Mouse (Mus musculus) Patski (cell line): ENCODE results near the gene Dock1. TPM values are rescaled to one million over a fixed set of nuclear protein-coding genes. Genes with fewer than 3 reads are reported as not detected.

ENCODE experiments used
- ATAC-seq: fragments of 100-300 bp; one replicate; pipeline ENCODE4 v1.8.0; 2021
- CTCF ChIA-PET: fragments of 350-600 bp; sonication (Branson Sonifier 250); formaldehyde crosslinking; loops from one replicate; lab custom pipeline; 2022; ENCODE audit warnings: inconsistent platforms; lab: Charles Lee
- POLR2A ChIA-PET: fragments of 350-600 bp; sonication (Branson Sonifier 250); formaldehyde crosslinking; loops from one replicate; lab custom pipeline; 2022; ENCODE audit warnings: antibody characterized with exemption, inconsistent platforms; lab: Charles Lee
- DNase-seq: peaks from one replicate; pipeline ENCODE4 v3.0.0-alpha.2; 2011; ENCODE audit warnings: low read depth, low spot score
- H3K27me3 ChIP-seq: fragments of 371-371 bp; one replicate; pipeline ENCODE4 v1.5.1; 2021
- CTCF ChIP-seq: fragments of 100-300 bp; IDR thresholded peaks from one replicate; pipeline ENCODE4 v1.5.1; 2021
- in situ Hi-C: fragments of 300-500 bp; cut with MboI; formaldehyde crosslinking; loops from 3 replicates; pipeline ENCODE4 v1.11.1; 2018; ENCODE audit warnings: low pct_unique_long_range_greater_than_20kb, mixed read lengths
- polyA plus RNA-seq: library from polyadenylated mRNA; unstranded; gene quantifications from one replicate; pipeline ENCODE4 v1.2.3, GENCODE M21; 2021

Dock1 gene
- polyA plus RNA-seq, 1 experiment from 2014 or later = 75.3 TPM

DNA sequence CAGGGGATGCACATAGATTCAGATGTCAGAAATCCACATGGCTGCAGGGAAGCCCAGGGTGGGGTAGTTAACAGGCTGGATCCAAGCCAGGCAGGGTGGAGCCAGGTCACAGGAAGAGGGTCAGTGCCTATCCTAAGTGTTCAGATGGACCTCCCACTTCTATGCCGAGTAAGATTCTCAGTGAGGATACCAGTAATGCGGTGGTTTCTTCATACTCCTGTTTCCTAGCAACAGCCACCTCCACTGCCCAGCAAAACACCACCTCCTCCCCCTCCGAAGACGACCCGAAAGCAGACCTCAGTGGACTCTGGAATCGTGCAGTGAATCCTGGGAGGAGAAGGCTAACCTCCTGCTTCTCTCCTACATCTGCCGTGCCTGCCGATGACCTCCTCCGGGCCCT lies 501.8 kb downstream of the Dock1 start:
- DNase-seq = no peak

GRCm38 (mm10) chr7:135194190-135194589 lies 523.7 kb downstream of the Dock1 start:
- no peaks in the 10 kb centered on the region for H3K27me3 ChIP-seq
- ATAC-seq (no peak), DNase-seq (no peak)
- no peak for TF ChIP-seq CTCF
- in situ Hi-C loops = no loop called here
- ChIA-PET POLR2A (no interaction called here), CTCF (interaction anchor here (1.1 kb wide), 1 partner anchor 100 kb away, joined by 3 read pairs; no protein-coding TSS in a partner anchor)

More for the DNA sequence above, 501.8 kb downstream of the Dock1 start:
- no peaks in the 10 kb centered on the region for H3K27me3 ChIP-seq
- TF ChIP-seq CTCF = no peak
- CTCF ChIA-PET = no interaction called here
- ATAC-seq = no peak
- in situ Hi-C loops = no loop called here
- POLR2A ChIA-PET = no interaction called here

- in situ Hi-C loops = no loop called here
These were observed 525.2 kb downstream of the Dock1 start for GRCm38 (mm10) chr7:135195631-135196030.

DNA sequence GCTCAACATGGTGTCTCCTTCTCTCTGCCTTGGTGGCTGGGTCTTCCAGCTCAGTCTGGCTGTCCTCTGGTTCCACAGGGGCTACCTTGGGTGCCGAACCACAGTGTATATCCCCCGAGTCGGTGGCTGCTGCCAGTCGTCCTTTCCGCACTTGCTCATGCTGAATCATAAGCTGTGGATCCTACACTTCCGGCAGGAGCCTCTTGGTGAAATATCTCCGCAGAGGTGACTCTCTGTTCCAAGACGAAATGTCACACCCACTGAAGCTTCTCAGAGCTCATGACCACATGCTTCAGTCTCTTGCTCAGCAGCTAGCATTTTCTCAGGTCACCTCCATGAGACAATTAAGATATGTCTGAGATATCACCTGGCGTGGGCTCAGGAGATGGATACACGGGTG lies 526.4 kb downstream of the Dock1 start:
- POLR2A ChIA-PET = no interaction called here
- TF ChIP-seq CTCF = no peak
- no peaks in the 10 kb centered on the region for H3K27me3 ChIP-seq
- CTCF ChIA-PET = interaction anchor here (1.3 kb wide), 1 partner anchor 22 kb away, joined by 3 read pairs; no protein-coding TSS in a partner anchor
- ATAC-seq (no peak), DNase-seq (no peak)
- in situ Hi-C loops = no loop called here

More at GRCm38 (mm10) chr7:135195631-135196030, 525.2 kb downstream of the Dock1 start:
- ATAC-seq (no peak), DNase-seq (no peak)
- TF ChIP-seq CTCF = no peak
- ChIA-PET POLR2A (no interaction called here), CTCF (no interaction called here)
- H3K27me3 ChIP-seq = no peaks in the 10 kb centered on the region

DNA sequence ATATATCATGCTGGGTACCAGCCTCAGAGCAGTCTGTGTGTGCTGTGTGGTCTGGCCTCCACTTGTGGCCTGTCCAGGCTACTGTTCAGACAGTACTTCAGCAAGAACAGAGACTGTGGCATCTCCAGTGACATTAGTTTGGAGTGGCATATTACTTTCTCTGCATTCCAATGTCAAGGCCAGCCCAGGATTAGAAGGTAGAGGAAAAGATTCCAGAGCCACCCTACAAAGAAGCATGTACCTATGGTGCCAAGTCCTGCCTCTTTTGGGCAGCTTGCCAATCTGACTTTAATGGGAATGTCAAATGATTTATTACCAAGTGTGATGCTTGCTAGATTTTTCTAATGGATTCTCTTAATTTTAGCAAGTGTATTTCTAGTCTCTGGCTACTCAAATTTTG lies 533.5 kb downstream of the Dock1 start:
- DNase-seq (peak; percentile 82), ATAC-seq (peak; percentile 53)
- in situ Hi-C loops = no loop called here
- ChIA-PET POLR2A (no interaction called here), CTCF (no interaction called here)
- no peaks in the 10 kb centered on the region for H3K27me3 ChIP-seq
- no peak for TF ChIP-seq CTCF

GRCm38 (mm10) chr7:135205111-135205510 lies 534.7 kb downstream of the Dock1 start:
- DNase-seq = no peak
- in situ Hi-C loops = no loop called here
- ChIA-PET POLR2A (no interaction called here), CTCF (no interaction called here)
- no peak for TF ChIP-seq CTCF
- H3K27me3 ChIP-seq = no peaks in the 10 kb centered on the region
- ATAC-seq = no peak

DNA sequence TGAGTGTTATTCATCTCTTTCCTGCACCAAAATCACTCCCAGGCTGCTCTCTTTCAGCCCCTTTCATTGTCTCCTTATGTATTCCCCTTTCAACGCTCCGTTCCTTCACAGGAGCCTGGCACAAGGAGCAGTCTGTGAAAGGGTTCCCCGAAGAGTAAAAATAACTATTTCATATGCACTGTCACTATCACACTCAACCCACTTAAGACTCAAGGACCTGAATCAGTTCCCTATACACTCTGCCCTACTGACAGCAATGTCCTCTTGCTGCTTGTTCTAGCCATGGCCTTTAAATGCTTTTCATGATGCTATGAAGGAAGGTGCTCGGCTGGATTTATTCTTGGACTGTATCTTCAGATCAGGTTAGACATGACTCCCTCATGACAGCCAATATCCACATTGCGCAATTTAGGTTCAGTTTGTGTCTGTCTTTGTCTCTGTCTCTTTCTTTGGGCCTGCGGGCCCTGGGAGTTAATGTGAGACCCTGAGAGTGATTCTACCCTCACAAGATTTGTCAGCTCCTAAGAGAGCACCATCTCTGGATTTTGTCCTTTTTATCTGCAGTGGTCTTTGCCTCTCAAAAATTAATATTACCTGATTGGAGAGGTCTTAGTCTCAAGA lies 538.6 kb downstream of the Dock1 start:
- in situ Hi-C loops = no loop called here
- ATAC-seq = no peak
- CTCF ChIA-PET = no interaction called here
- TF ChIP-seq CTCF = no peak
- DNase-seq = no peak
- H3K27me3 ChIP-seq = no peaks in the 10 kb centered on the region
- POLR2A ChIA-PET = no interaction called here

GRCm38 (mm10) chr7:135210296-135210695 lies 539.8 kb downstream of the Dock1 start:
- no peak for TF ChIP-seq CTCF
- no peak for DNase-seq
- ATAC-seq = peak; percentile 80
- ChIA-PET POLR2A (no interaction called here), CTCF (interaction anchor here (0.6 to 1.0 kb wide), 2 partner anchors 10 to 45 kb away, joined by 3 to 5 read pairs; no protein-coding TSS in a partner anchor)
- in situ Hi-C loops = no loop called here
- no peaks in the 10 kb centered on the region for H3K27me3 ChIP-seq

DNA sequence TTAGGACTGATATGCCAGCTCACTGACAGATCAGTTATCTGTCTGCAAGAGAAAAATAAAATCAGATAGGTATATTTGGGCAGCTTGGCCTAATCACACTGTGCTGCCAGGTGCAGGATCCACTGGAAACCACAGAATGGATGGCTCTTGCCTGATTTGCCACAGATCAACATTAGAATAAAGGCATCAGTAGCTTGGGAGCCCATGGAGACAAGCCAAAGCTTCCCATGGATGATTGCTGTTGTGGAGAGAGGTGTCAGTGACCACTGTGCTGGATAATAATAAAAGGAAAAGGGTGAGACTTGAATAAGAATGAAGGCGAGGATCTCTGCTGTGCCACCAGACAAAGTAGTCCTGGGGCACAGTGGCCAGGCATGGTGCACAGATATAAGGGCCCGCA lies 540.4 kb downstream of the Dock1 start:
- POLR2A ChIA-PET = interaction anchor here (0.7 kb wide), 1 partner anchor 178 kb away, joined by 3 read pairs; no protein-coding TSS in a partner anchor
- CTCF ChIA-PET = interaction anchor here (0.6 to 1.5 kb wide), 3 partner anchors 11 to 45 kb away, joined by 3 to 5 read pairs (median 3); no protein-coding TSS in a partner anchor
- no peaks in the 10 kb centered on the region for H3K27me3 ChIP-seq
- DNase-seq = no peak
- TF ChIP-seq CTCF = no peak
- peak; percentile 3 for ATAC-seq
- in situ Hi-C loops = no loop called here

DNA sequence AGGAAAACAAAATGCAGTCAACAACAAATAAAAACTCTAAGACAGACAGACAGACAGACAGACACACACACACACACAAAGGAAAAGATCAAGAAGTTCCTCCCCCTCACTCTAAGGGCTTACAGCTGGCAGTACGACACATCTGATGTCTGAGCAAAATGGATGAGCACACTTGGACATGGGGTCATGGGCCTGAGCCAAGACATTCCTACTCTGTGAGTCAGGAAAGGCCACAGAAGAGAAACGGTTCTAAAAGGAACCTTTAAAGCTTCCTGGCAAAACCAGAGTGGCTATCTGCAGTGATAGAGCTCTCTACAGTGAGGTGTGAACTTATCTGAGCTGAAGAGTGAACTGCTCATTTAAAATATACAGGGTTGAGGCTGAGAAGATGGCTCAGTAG lies 542.1 kb downstream of the Dock1 start:
- no peaks in the 10 kb centered on the region for H3K27me3 ChIP-seq
- ATAC-seq = peak; percentile 84
- CTCF ChIA-PET = interaction anchor here (0.7 to 1.5 kb wide), 3 partner anchors 10 to 177 kb away, joined by 3 to 6 read pairs (median 3); no protein-coding TSS in a partner anchor
- TF ChIP-seq CTCF = no peak
- POLR2A ChIA-PET = no interaction called here
- in situ Hi-C loops = no loop called here
- peak; percentile 78 for DNase-seq

DNA sequence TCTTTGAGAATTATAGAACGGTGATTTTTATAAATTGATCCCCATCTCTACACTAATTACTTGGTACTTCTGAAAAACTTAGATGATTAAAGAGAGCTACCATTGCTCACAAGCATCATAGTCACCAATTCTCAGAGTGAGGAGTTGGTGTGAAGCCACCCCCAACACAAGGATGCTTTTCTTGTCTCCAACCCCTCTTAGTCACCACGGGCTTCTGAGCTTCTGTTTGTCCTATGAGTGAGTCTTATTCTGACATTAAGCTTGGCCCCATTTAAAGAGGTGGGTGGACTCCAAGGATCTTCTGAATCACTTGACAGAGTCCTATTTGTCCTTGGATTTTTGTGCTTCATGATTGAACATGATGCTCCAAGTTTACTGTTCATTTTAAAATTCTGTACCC lies 551.0 kb downstream of the Dock1 start:
- no peak for DNase-seq

More for the DNA sequence above, 551.0 kb downstream of the Dock1 start:
- ChIA-PET CTCF (interaction anchor here (1.5 kb wide), 1 partner anchor 57 kb away, joined by 3 read pairs; no protein-coding TSS in a partner anchor), POLR2A (no interaction called here)
- in situ Hi-C loops = no loop called here
- no peak for TF ChIP-seq CTCF
- ATAC-seq = no peak
- H3K27me3 ChIP-seq = no peaks in the 10 kb centered on the region
